Mouse (Mus musculus) brain, adult 2 months (tissue): ENCODE measurements around the gene Ccr8.
A peak's percentile ranks its signal among the peaks of the same experiment; 100 is the strongest.
"Not testable (repeated sequence)": the region's sequence is repeated elsewhere in the genome, so short reads cannot be mapped to it uniquely, and the experiment has no call there.

Source experiments
- DNase-seq: peaks from one replicate; pipeline ENCODE4 v3.0.0; 2011; ENCODE audit warnings: low read depth, low spot score

Gene Ccr8

DNA sequence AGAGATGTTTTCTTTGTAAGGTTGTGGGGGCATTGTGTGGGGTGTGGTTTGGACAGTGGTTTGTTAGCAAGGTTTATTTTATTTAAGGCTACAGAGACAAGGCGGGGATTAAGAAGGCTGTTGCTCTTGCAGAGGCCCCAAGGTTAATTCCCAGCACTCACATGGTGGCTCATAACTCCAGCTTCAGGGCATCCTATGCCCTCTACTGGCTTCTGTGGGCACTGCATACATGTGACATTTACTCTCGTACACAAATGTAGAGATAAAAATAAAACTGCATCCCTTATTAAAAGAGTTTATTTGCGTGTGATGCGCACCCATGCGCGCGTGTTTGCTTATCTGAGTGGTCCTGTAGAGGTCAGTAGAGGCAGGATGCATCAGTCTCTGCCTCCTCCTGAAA, 2.8 kb upstream of the Ccr8 start:
- DNase-seq, result no peak

DNA sequence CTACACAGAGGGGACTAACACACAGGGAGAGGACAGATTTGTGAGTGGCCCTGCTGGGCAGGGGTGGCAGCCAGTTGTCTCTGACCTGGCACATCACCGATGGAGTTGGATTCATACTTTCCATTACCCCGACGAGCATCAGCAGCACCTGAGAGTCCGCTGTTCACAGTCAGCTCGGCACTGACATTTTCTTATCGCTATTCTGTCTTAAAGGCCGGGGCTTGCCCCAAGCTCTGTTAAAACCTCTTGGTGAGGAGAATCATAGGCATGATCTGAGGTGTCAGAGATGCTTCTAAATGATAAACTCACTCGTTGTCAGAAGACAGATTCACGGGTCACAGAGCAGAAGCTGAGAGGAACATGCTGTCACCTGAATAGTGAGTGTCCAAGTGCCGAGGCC, 828 bp upstream of the Ccr8 start:
- DNase-seq, result no peak

DNA sequence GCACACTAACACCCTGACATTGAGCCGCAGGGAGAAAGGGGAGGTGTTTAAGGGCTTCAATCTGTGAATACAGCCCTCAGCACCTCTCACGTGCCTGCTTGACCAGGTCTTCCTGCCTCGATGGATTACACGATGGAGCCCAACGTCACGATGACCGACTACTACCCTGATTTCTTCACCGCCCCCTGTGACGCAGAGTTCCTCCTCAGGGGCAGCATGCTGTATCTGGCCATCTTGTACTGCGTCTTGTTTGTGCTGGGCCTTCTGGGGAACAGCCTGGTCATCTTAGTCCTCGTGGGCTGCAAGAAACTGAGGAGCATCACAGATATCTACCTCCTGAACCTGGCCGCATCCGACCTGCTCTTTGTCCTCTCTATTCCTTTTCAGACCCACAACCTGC, 1.8 kb downstream of the Ccr8 start:
- DNase-seq, result no peak

DNA sequence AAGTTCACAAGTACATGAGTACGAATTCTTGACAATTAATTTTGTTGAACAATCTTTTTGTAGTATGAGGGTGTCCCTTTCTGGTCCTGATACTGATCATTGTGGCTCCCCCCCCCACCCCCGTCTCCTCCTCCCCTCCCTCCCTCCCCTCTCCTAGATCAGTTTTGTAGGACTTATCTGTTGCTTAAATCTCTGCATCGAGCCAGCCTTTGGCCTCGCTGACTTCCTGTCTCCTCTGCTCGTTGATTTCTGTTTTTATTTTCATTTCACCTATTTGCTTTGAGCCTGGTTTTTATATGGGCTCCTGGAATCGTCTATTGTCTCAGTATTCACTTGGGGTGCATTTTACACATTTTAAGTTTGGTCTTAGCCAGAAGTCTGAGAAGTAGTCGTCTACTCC, 4.0 kb downstream of the Ccr8 start:
- DNase-seq, result no peak

DNA sequence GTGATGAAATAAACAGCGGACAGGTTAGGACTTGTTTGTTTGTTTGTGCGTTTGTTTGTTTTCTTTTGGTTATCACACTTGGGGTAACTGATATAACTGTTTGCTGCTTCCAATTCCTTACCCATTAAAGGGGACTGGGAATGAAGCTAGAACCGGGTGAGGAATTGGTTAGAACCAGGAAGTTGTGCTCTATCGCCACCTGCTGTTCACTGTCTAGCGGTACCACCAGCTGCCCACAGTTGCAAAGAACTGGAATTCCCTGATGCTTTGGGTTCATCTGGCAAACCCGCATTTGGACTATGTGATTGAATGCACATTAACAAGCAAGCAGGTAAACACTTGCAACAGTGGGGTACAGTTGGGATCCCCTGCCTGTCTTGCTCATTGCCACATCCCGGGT, 6.8 kb downstream of the Ccr8 start:
- DNase-seq, result peak; percentile 84

DNA sequence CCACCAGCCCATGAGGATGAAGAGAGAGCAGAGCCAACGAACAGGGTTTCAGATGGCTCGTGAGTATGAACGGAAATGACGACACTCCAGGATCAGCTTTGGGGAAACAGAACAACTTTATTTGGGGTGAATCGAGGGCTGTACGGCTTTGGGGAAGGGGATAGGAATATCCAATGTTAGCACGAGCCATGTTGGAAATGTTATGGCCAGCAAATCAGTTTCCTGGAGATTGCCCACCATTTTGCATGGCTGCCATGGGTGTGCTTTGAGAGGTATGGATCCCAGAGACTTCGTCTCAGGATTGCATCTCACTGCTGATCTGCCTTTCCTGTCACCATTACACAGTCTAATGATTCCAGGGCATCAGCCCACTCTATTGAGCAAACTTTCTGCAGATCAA, 7.4 kb downstream of the Ccr8 start:
- no peak for DNase-seq

DNA sequence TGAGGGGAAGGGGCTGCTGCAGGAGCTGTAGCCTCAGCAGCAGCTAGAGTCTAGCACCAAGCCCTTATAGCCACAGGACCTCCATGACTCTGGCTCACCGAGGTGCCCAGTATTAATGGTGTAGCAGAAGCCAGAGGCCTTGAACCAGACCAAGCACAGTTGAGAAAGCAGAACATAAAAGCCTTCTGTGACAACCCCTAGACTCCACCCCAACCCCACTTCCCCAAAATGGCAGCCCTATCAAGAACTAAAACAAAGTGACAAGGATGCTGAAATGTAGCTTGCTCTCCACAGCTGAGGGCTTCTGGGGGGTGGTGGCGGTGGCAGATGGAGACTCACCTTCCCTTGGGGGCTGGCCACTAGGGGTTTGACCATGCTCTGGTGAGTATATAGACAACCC, 9.3 kb downstream of the Ccr8 start:
- no peak for DNase-seq

DNA sequence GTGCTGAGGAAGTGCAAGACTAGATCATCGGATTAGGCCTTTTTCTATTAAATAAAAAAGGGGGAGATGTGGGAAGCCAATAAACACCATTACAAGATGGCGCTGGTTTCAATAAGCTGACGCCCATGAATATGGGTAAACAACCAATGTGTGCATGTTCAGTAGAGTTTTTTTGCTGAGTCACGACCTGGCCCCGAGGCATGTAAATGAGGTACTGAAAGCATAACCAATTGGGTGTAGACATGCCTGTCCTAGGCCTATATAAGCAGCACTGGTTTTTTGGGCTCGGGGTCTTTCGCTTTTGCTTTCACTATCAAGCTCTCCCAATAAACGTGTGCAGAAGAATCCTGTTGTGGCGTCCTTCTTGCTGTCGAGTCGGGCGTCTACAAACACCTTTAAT, 17.0 kb downstream of the Ccr8 start:
- DNase-seq, result not testable (repeated sequence)

DNA sequence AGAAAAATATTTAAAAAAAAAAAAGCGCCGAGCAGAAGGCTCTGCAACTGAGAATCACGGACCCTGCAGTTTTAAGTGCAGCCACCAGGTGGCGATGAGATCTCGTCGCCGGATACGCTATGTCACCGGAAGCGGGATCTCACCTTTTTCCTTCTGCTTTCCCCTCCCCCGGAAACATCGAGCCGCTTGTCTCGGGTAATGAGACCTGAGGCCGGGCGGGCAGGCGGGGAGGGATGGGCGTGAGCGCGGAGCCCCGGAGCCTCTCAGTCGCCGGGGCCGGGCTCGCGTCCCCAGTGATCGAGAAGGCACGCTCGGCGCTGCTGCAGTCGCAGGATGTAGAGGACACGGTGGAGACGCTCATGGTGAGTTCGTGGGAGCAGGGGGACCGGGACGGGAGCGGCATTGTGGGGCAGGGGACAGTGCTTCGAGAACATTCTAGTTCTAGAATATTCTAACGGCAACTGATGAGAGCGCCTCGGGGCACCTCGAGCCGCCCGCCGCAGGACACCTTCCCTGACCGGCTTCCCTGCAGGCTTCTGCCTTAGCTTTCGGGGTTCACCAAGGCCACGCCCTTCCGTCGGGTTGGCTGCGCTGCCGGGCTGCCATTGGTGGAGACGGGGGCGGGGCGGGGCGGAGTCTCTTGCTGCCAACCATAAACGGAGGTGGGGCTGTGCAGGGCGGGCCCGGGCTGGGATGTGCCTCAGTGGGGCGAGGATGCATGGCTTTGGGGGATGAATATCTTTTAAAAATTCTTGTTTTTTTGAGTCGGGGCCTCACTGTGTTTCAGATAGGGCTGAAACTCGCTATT, 18.5 kb downstream of the Ccr8 start, which contains the start of gene Slc25a38:
Gene Slc25a38 (plus strand): TSS at position 164 of the 808 bp plus-strand sequence.
- DNase-seq, result peak; percentile 98

DNA sequence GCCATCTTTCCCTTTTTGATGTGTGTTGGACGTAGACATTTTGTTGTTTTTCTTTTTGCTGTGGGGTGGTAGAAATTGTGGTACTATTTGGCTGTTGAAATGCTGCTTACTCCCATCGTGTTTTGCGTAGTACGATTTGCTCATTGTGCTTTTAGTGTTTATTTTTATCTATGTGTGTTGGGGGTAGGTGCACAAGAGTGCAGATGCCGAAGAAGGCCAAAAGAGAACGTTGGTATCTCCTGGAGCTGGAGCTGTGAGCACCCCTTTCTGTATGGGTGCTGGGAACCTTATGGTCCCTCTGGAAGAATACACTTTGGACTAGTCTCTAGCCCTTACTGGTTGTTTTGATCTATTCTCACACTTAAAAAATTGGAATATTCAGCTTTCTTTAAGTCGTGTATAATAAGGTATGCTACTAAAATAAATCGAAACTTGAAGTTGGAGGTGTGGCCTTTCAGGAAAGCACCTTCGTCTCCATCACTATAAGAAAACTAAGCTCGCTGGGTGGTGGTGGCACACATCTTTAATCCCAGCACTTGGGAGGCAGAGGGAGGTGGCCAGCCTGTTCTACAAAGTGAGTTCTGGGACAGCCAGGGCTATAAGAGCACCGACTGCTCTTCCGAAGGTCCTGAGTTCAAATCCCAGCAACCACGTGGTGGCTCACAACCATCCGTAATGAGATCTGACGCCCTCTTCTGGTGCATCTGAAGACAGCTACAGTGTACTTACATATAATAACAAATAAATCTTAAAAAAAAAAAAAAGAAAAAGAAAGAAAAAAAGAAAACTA, 19.4 kb downstream of the Ccr8 start:
- no peak for DNase-seq

DNA sequence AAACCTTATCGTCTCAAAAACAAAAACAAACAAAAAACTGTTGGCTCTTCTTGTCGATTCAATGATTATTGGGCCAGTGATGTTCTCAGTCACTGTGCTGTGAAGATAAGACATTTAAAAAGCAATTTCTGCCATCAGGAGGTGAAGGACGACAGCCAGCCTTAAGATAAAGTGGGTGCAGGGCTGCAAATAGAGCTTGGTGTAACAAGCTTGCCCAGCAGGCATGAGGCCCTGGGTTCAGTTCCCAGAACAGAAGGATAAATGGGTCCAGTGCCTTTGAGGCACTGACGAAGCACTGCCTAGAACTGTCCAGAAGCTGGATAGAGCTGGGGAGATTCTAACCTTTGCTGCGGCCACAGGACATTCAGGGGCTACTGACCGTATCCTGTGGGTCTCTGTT, 20.6 kb downstream of the Ccr8 start:
- no peak for DNase-seq

DNA sequence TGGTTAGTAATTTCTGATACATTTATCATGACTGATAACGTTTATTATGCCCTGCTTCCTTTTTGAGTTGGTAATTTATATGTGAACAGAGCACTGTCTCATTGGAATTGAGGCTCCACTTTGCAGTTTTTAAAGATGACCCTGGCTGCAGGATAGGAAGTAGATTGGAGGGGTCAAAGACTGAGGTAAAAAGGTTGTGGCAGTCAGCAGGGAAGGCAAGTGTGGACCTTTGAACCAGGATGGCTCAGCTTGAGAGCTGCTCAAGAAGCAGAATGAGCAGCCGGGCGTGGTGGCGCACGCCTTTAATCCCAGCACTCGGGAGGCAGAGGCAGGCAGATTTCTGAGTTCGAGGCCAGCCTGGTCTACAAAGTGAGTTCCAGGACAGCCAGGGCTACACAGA, 21.5 kb downstream of the Ccr8 start:
- DNase-seq, result no peak

DNA sequence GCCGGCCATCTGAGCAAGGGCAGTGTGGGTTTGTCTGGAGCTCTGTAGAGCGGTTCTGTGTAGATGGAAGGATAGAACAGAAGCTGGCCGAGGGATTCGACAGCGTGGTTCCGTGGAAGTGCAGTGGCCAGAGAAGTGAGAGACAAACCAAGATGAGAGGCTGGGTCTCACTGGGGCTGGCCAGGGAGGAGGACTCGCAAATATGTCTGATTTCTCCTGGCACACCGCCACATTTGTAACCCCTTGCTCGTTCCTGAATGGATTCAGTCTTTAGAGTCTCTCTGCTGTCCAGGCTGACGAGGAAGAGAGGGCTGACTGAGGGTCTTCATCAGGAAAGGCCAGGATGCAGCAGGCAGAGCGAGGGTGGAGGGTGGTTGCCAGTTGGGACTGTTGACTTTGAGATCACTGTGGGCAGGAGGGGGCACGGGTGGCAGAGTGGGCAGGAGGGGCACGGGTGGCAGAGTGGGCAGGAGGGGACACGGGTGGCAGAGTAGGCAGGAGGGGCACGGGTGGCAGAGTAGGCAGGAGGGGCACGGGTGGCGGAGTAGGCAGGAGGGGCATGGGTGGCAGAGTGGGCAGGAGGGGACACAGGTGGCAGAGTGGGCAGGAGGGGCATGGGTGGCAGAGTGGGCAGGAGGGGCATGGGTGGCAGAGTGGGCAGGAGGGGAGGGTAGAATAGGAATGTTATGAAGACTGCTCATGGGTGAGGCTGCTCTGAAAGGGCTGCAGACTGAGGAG, 22.3 kb downstream of the Ccr8 start:
- DNase-seq, result no peak

DNA sequence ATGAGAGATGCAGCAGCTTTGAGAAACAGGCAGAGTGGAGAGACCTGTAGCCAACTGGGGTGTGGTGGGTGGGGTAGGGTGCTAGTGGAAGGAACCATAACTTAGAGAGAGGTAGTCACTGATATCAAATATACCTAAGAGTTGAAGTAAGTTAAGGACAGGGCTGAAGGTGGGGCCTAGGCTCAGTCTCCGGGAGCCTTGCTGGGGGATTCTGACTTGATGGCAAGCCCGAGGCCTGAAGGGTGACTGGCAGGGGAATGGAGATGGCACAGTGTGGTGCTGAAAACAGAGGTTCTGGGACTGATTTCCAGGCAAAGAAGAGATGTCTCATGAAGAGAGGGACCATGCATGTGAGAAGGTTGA, 22.9 kb downstream of the Ccr8 start:
- no peak for DNase-seq

DNA sequence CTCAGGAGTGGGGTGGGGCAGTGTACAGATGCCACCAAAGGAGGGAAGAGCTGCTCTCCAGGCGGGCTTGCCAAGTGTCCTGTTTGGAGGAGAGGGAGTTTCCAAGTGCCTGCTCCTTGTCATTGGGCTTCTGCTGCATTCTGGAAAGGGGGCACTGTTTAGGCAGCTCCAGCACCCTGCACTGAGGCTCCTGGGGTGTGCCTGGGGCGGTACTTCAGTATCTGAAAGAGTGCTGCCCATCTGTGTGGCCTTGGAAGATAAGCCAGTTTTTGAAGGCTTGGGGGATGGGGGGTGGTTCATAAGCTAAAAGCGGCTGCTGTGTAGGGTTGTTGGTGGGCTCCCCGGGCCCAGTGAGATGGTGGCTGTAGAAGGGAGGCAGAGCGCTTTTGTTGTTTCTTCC, 23.7 kb downstream of the Ccr8 start:
- DNase-seq, result no peak

DNA sequence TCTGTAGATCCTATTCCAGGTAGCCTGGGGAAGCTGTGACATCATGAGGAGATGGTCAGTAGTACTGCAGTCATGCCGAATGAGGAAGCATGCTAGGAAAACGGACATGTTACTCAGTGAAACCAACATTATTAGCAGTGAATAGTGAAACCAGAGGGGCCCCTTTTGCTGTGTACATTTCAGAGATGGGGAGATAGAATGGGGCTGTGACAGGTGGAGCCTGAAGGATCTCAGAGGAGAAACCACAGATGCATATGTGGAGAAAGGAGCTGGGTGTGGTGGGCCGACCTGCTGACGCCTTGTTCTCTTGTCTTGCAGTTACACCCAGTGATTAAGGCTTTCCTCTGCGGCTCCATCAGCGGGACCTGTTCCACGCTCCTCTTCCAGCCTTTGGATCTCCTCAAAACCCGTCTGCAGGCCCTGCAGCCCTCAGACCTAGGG, 24.3 kb downstream of the Ccr8 start:
- no peak for DNase-seq

DNA sequence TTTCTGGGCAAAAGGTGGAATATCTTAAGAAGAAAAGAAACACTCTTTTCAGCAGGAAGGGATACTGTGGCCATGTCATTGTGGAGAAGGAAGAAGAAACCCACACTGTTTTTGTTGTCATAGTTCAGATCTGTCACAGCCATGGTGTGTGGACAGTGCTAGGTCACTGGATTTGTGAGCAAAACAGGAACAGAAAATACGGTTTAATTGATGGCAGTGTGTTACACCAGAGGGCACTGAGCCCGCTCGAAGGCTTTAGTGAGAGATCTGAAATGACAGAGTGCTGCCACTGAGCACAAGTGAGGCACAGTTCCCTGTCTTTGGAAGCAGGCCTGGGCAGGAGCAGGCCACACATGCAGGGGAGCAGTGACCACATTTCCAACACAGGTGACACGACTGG, 26.3 kb downstream of the Ccr8 start:
- no peak for DNase-seq

DNA sequence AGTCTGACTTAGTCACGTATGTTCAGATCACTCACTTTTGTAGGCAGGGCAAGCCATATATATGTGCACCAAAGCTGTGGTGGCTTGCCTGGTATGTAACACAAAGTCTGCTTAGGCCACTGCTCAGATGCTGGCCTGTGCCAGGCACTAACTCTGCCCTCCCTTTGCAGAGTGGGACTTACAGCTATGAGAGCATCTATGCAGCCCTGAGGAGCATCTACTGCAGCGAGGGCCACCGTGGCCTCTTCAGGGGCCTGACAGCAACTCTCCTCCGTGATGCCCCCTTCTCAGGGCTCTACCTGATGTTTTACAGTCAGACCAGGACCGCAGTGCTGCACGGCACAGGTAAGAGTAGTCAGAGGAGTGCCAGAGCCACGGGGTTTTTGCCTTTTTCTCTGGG, 28.6 kb downstream of the Ccr8 start:
- DNase-seq, result no peak

DNA sequence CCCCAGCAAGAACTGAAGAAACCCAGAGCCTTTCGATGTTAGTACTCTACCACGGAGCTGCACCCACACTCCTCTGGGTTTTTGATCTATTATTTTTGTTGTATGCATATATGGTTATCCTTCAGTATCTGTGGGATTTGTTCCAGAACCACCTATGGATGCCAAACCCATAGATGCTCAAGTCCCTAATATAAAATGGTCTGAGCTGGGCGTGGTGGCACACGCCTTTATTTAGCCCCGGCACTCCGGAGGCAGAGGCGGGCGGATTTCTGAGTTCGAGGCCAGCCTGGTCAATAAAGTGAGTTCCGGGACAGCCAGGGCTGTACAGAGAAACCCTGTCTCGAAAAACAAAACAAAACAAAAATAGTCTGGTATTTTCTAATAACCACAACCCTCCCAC, 35.0 kb downstream of the Ccr8 start:
- DNase-seq, result no peak

DNA sequence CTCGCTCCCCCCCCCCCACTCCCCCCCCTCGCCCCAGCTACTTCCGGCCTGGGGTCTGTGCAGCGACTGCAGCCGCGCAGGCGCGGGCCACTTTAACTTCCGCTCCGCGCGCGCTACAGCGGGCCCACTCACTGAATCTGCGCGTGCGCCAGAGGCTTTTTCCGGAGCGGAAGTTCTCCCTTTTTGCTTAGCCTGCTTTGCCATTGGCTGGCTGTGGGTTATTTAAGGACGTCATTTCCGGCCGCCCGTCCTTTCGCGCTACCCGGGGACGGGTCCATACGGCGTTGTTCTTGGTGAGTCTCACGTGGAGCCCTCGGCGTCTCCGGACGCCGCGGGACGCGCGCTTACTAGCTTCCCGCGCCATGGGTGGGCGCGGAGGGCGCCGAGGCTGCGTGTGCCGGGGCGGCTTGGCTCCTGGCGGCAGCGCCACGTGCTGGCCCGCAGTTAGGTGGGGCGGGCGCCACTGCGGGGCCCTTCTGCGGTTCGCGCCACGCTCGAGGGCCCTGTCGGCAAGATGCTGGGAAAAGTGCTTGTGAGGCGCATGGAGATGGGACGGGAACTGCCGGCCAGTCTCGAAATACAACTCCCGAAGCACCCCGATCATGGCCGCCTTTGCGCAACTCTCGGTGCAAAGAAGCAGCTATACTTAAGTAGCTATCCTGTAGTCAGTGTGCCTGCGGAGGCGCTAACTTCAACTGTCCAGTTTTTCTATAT, 35.8 kb downstream of the Ccr8 start, which contains the start of gene Rpsa:
Gene Rpsa (plus strand): TSS at position 152 of the 714 bp plus-strand sequence.
- peak; percentile 99 for DNase-seq

DNA sequence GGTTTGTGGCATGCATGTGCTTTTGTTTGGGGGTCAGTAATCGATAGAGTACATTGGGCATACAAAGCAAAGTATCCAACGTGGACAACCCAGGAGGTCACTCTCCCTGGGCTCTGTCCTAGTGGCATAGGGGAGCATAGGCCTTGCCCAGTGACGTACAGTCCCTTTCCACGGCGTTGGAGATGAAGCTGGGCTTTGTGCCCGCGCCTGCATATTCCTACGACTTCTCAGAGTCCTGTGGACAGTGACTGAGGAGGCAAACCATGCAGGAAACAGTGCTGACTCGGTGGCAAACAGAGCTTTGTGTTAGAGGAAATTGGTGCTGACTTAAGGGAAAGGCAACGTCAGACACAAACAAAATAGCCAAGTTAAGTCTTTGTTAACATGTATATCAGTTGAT, 37.4 kb downstream of the Ccr8 start:
- DNase-seq, result no peak
